In genomic region chr19:10013913-10014312, GRCm38 (mm10) we compare ENCODE assay signal across 9 mouse cellular contexts. TPM values are rescaled to one million over a fixed set of nuclear protein-coding genes. Genes with fewer than 3 reads are reported as not detected.
DNase-seq lines count a peak whose midpoint lies in the region; ATAC-seq lines count a peak whose summit lies in the region.
"Had no signal": no experiment of that assay in that cellular context is flagged by ENCODE, and none has a peak within 500 bp of the region (broad histone marks: within the 10 kb centered on the region; RNA-seq: fewer than 3 reads in every experiment).

No protein-coding gene starts in this region.

- no peak overlapping the region for H3K9ac ChIP-seq in kidney, embryonic 16.5 days (replicated peaks; ENCODE audit: low read length)

- peak overlapping the region; percentile 88 for H3K27ac ChIP-seq in kidney, embryonic 16.5 days (ENCODE audit: low read length)

- H3K27me3 ChIP-seq in kidney, embryonic 16.5 days (ENCODE audit: insufficient read depth, low read length), result no peaks in the 10 kb centered on the region

- H3K9me3 ChIP-seq in kidney, embryonic 16.5 days (ENCODE audit: low read length), result no peaks in the 10 kb centered on the region

- 35% methylated on average over 5 of the region's 5 CpGs for WGBS in kidney, embryonic 16.5 days

- ATAC-seq in kidney, embryonic 16.5 days (ENCODE audit: low FRiP score, low TSS enrichment), result peak; percentile 12; the same call in 1 of the 2 replicates
- peak; percentile 44 for ATAC-seq in erythroid progenitor cell, adult 5-6 weeks (replicated peaks; ENCODE audit: low FRiP score, poor library complexity, severe bottlenecking)

- no peak for DNase-seq in kidney, adult 9 months
- DNase-seq in hindlimb bud, embryonic 11.5 days (ENCODE audit: extremely low spot score, low read depth, low spot score), result peak; percentile 86
- peak; percentile 75 for DNase-seq in skeletal muscle tissue, adult 2 months (ENCODE audit: low read depth, low spot score)
- DNase-seq in layer of hippocampus, adult 8-10 months (ENCODE audit: low spot score in 2 of 2), result no peak
- no peak for DNase-seq in cerebellum, adult 11 months
- no peak for DNase-seq in right cerebral cortex, adult 18-20 months

- no peak overlapping the region for H3K4me3 ChIP-seq in kidney, embryonic 16.5 days (ENCODE audit: low read length)

- H3K4me1 ChIP-seq in kidney, embryonic 16.5 days (ENCODE audit: insufficient read depth, low read length), result peaks cover 39% of the 10 kb centered on the region

- H3K4me2 ChIP-seq in kidney, embryonic 16.5 days (replicated peaks; ENCODE audit: low read depth, low read length), result no peak overlapping the region

- H3K36me3 ChIP-seq in kidney, embryonic 16.5 days (ENCODE audit: insufficient read depth, low read length), result no peaks in the 10 kb centered on the region

RNA-seq across cellular contexts. Expression of gene Rab3il1, which starts 12.4 kb away (rescaled TPM):
- 32.0 and 34.6 TPM in 2 replicates for polyA plus RNA-seq in kidney, embryonic 16.5 days (2015; fragmentation: Nextera tagmentation; extraction: Ambion mirVana)
- total RNA-seq in erythroid progenitor cell, adult 5-6 weeks (2015; ENCODE audit: low replicate concordance), result 252 and 262 TPM in 2 replicates
- 345 and 413 TPM in 2 replicates for total RNA-seq in erythroid progenitor cell, adult 5-6 weeks (2017; ENCODE audit: low replicate concordance)
- total RNA-seq in layer of hippocampus, adult 8-10 months (2022), result 10 to 100 TPM in 3 of 4 experiments, 1 to 10 TPM in 1; 9.4 to 20.4 (median 14.0) TPM

RNA-seq across cellular contexts. Expression of gene Best1, which starts 12.5 kb away (rescaled TPM):
- polyA plus RNA-seq in kidney, embryonic 16.5 days (2015; fragmentation: Nextera tagmentation; extraction: Ambion mirVana), result 1.4 and 1.9 TPM in 2 replicates
- not detected in 2 replicates for total RNA-seq in erythroid progenitor cell, adult 5-6 weeks (2015; ENCODE audit: low replicate concordance)
- not detected in 2 replicates for total RNA-seq in erythroid progenitor cell, adult 5-6 weeks (2017; ENCODE audit: low replicate concordance)
- 1 to 10 TPM in 2 of 4 experiments, under 1 TPM in 2; 0.76 to 2.1 (median 1.1) TPM for total RNA-seq in layer of hippocampus, adult 8-10 months (2022)
- total RNA-seq: megakaryocyte-erythroid progenitor cell, adult 5-6 weeks had no signal

RNA-seq across cellular contexts. Expression of gene Fads3, which starts 27.5 kb away (rescaled TPM):
- polyA plus RNA-seq in kidney, embryonic 16.5 days (2015; fragmentation: Nextera tagmentation; extraction: Ambion mirVana), result 30.1 and 36.5 TPM in 2 replicates
- total RNA-seq in erythroid progenitor cell, adult 5-6 weeks (2015; ENCODE audit: low replicate concordance), result 15.5 and 16.3 TPM in 2 replicates
- 9.4 and 12.6 TPM in 2 replicates for total RNA-seq in erythroid progenitor cell, adult 5-6 weeks (2017; ENCODE audit: low replicate concordance)
- total RNA-seq in layer of hippocampus, adult 8-10 months (2022), result 10 to 100 TPM; 23.6 to 33.3 (median 25.8) TPM

RNA-seq across cellular contexts. Expression of gene Fth1, which starts 33.5 kb away (rescaled TPM):
- 1,651 and 1,666 TPM in 2 replicates for polyA plus RNA-seq in kidney, embryonic 16.5 days (2015; fragmentation: Nextera tagmentation; extraction: Ambion mirVana)
- total RNA-seq in erythroid progenitor cell, adult 5-6 weeks (2015; ENCODE audit: low replicate concordance), result 2,541 and 2,855 TPM in 2 replicates
- 1,910 and 2,502 TPM in 2 replicates for total RNA-seq in erythroid progenitor cell, adult 5-6 weeks (2017; ENCODE audit: low replicate concordance)
- 1,000 to 10,000 TPM; 3,051 to 4,196 (median 3,526) TPM for total RNA-seq in layer of hippocampus, adult 8-10 months (2022)

Comparison
In these comparisons a context has a peak if more than half of its experiments do, and no peak if none do; other contexts are left out.
1. DNase-seq: peak in hindlimb bud, embryonic 11.5 days (single experiment) and skeletal muscle tissue, adult 2 months (single experiment); none in kidney, adult 9 months (single experiment), layer of hippocampus, adult 8-10 months (0 of 2), cerebellum, adult 11 months (single experiment) and right cerebral cortex, adult 18-20 months (single experiment).
2. RNA of gene Rab3il1, which starts 12.4 kb away (total RNA-seq): 252 to 413 TPM in erythroid progenitor cell, adult 5-6 weeks; 9.4 to 20.4 TPM in layer of hippocampus, adult 8-10 months; every median in the first group is over 10 times any median in the second.